Mouse (Mus musculus): ENCODE results near the gene Hspa1b. TPM values are rescaled to one million over a fixed set of nuclear protein-coding genes. Genes with fewer than 3 reads are reported as not detected.

Gene Hspa1b
- total and polyA plus RNA-seq, 2 experiments from 2014 or later, result 0.79 to 18.2 TPM

DNA sequence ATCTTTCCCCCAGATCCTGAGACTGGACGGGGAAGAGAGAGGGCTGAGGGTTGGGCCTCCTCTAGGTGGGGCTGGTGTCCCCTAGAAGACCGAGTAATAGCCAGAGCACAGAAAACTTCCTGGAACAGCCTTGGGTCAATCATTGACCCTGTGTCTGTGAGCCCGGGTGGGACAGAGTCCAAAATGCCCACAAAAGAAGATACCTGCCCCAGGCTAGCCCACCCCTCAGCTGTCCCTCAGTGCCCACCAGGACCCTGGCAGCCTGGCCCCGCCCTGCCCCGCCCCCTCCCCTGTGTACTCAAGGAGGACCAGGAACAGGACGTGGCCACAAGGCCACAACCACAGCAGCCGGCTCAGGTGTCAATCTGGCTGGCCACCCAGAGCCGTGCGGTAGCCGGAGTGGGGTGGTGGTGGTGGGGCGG is 43.6 kb downstream of the Hspa1b start:
- ATAC-seq (ENCODE audit: low FRiP score), result no peak
- Histone ChIP-seq H3K4me3 (ENCODE audit: low read depth, low read length) (no peak overlapping the region), H3K9ac (replicated peaks; ENCODE audit: low read length, poor library complexity, severe bottlenecking) (no peak overlapping the region), H3K36me3 (ENCODE audit: insufficient read depth, low read length) (peaks cover 34% of the 10 kb centered on the region), H3K4me1 (ENCODE audit: insufficient read depth, low read length) (no peaks in the 10 kb centered on the region), H3K27me3 (ENCODE audit: insufficient read depth, low read length) (no peaks in the 10 kb centered on the region), H3K4me2 (ENCODE audit: low read depth, low read length, poor library complexity, severe bottlenecking) (no peak overlapping the region), H3K27ac (ENCODE audit: low read depth, low read length) (no peak overlapping the region), H3K9me3 (ENCODE audit: low read length) (no peaks in the 10 kb centered on the region)
- 24% methylated on average over 11 of the region's 11 CpGs for WGBS
- no peak for DNase-seq (ENCODE audit: low spot score)
- TF ChIP-seq CTCF (IDR thresholded peaks at IDR 0.05), result peak; percentile 28; the same call in 1 of the 2 replicates

DNA sequence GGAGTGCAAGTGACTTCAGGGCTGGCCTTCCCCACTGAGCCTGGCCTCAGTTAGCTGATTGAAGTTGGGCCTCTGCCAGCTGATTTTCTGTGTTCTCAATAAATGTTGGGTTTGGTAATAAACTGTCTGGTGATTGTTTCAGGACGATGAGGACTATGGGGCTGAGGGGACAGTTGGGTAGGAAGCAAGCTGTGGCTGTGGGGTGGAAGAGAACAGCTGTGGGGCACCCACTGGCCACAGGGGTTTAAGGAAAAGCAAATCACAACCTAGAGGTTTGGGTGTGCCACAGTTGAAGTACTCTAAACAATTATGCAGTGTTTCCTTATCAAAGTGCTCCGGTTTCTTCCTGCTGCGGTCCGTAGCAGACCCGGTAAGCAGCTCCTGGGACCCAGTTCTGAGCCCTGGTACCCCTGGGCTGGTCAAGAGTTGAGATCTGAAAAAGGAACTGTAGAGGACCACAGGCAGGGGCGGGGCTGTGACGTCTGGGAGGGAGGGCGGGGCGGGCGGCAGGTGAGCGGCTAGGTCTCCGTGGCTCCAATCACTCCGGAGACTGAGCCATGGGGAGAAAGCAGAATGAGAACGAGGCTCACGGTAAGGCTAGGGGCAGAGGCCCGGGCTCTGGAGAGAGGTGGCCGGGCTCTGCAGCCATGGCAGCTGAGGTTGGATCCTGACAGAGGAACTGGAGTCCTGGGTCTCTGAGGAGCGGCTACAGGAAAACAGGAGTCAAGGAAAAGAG is 44.9 kb downstream of the Hspa1b start, which contains the start of gene Slc44a4:
Gene Slc44a4 (plus strand): TSS at position 537 of the 736 bp plus-strand sequence.
- H3K27ac ChIP-seq (ENCODE audit: low read depth, low read length), result no peak within 1 kb of the TSS
- no peaks in the 10 kb centered on the region for H3K4me1 ChIP-seq (ENCODE audit: insufficient read depth, low read length)
- peaks cover 44% of the 10 kb centered on the region for H3K36me3 ChIP-seq (ENCODE audit: insufficient read depth, low read length)
- no peak within 1 kb of the TSS for H3K9ac ChIP-seq (replicated peaks; ENCODE audit: low read length, poor library complexity, severe bottlenecking)
- H3K4me2 ChIP-seq (ENCODE audit: low read depth, low read length, poor library complexity, severe bottlenecking), result no peak within 1 kb of the TSS
- WGBS, result 40% methylated on average over 18 of the region's 18 CpGs
- no peak within 1 kb of the TSS for H3K4me3 ChIP-seq (ENCODE audit: low read depth, low read length)
- ATAC-seq (ENCODE audit: low FRiP score) (no peak), DNase-seq (ENCODE audit: low spot score) (no peak)
- no peak for TF ChIP-seq CTCF (IDR thresholded peaks at IDR 0.05)
- no peaks in the 10 kb centered on the region for H3K27me3 ChIP-seq (ENCODE audit: insufficient read depth, low read length)
- no peaks in the 10 kb centered on the region for H3K9me3 ChIP-seq (ENCODE audit: low read length)

- Histone ChIP-seq H3K36me3 (ENCODE audit: insufficient read depth, low read length) (peaks cover 65% of the 10 kb centered on the region), H3K27ac (ENCODE audit: low read depth, low read length) (no peak overlapping the region), H3K27me3 (ENCODE audit: insufficient read depth, low read length) (no peaks in the 10 kb centered on the region), H3K9me3 (ENCODE audit: low read length) (no peaks in the 10 kb centered on the region), H3K9ac (replicated peaks; ENCODE audit: low read length, poor library complexity, severe bottlenecking) (no peak overlapping the region), H3K4me1 (ENCODE audit: insufficient read depth, low read length) (no peaks in the 10 kb centered on the region), H3K4me3 (ENCODE audit: low read depth, low read length) (no peak overlapping the region), H3K4me2 (ENCODE audit: low read depth, low read length, poor library complexity, severe bottlenecking) (no peak overlapping the region)
- TF ChIP-seq CTCF (IDR thresholded peaks at IDR 0.05), result peak; percentile 86
- 37% methylated on average over 5 of the region's 5 CpGs for WGBS
- peak; percentile 53; the same call in 1 of the 2 replicates for ATAC-seq (ENCODE audit: low FRiP score)
- DNase-seq (ENCODE audit: low spot score), result peak; percentile 58
Measured at GRCm38 (mm10) chr17:34911945-34912351, 47.1 kb downstream of the Hspa1b start.

GRCm38 (mm10) chr17:34910982-34911381 is 48.1 kb downstream of the Hspa1b start:
- no peak overlapping the region for H3K4me2 ChIP-seq (ENCODE audit: low read depth, low read length, poor library complexity, severe bottlenecking)
- ATAC-seq (ENCODE audit: low FRiP score), result no peak
- no peaks in the 10 kb centered on the region for H3K9me3 ChIP-seq (ENCODE audit: low read length)
- DNase-seq (ENCODE audit: low spot score), result no peak
- H3K36me3 ChIP-seq (ENCODE audit: insufficient read depth, low read length), result peaks cover 75% of the 10 kb centered on the region
- WGBS, result 86% methylated on average over 10 of the region's 10 CpGs
- H3K27ac ChIP-seq (ENCODE audit: low read depth, low read length), result no peak overlapping the region
- H3K4me3 ChIP-seq (ENCODE audit: low read depth, low read length), result no peak overlapping the region
- H3K27me3 ChIP-seq (ENCODE audit: insufficient read depth, low read length), result no peaks in the 10 kb centered on the region
- no peak overlapping the region for H3K9ac ChIP-seq (replicated peaks; ENCODE audit: low read length, poor library complexity, severe bottlenecking)
- no peaks in the 10 kb centered on the region for H3K4me1 ChIP-seq (ENCODE audit: insufficient read depth, low read length)
- no peak for TF ChIP-seq CTCF (IDR thresholded peaks at IDR 0.05)

Other genes starting within 250 kb of the Hspa1b start
Only the 30 nearest of the 42 such genes appear.
- not detected in 2 replicates for gene Cyp21a1, start 154.7 kb downstream of the Hspa1b start, total RNA-seq (2014; rRNA removed)
- not detected in 2 replicates for gene Cyp21a1, start 154.7 kb downstream of the Hspa1b start, polyA plus RNA-seq (2015; fragmentation: Nextera tagmentation; extraction: Ambion mirVana)
- gene Stk19, start 122.3 kb downstream of the Hspa1b start, total RNA-seq (2014; rRNA removed), result 25.8 and 30.4 TPM in 2 replicates
- 48.6 and 50.3 TPM in 2 replicates for gene Stk19, start 122.3 kb downstream of the Hspa1b start, polyA plus RNA-seq (2015; fragmentation: Nextera tagmentation; extraction: Ambion mirVana)
- gene Dxo, start 122.2 kb downstream of the Hspa1b start, total RNA-seq (2014; rRNA removed), result 34.5 and 40.7 TPM in 2 replicates
- 56.4 and 59.1 TPM in 2 replicates for gene Dxo, start 122.2 kb downstream of the Hspa1b start, polyA plus RNA-seq (2015; fragmentation: Nextera tagmentation; extraction: Ambion mirVana)
- 81.5 and 98.8 TPM in 2 replicates for gene Skiv2l, start 109.0 kb downstream of the Hspa1b start, total RNA-seq (2014; rRNA removed)
- 45.1 and 50.2 TPM in 2 replicates for gene Skiv2l, start 109.0 kb downstream of the Hspa1b start, polyA plus RNA-seq (2015; fragmentation: Nextera tagmentation; extraction: Ambion mirVana)
- 33.1 and 35.1 TPM in 2 replicates for gene Nelfe, start 108.8 kb downstream of the Hspa1b start, total RNA-seq (2014; rRNA removed)
- gene Nelfe, start 108.8 kb downstream of the Hspa1b start, polyA plus RNA-seq (2015; fragmentation: Nextera tagmentation; extraction: Ambion mirVana), result 57.7 and 60.2 TPM in 2 replicates
- gene Cfb, start 96.7 kb downstream of the Hspa1b start, total RNA-seq (2014; rRNA removed), result 0.09 TPM in 1 of 2 replicates, not detected in the other
- gene Cfb, start 96.7 kb downstream of the Hspa1b start, polyA plus RNA-seq (2015; fragmentation: Nextera tagmentation; extraction: Ambion mirVana), result 1.0 and 1.9 TPM in 2 replicates
- gene Zbtb12, start 79.8 kb downstream of the Hspa1b start, total RNA-seq (2014; rRNA removed), result 36.9 and 39.1 TPM in 2 replicates
- gene Zbtb12, start 79.8 kb downstream of the Hspa1b start, polyA plus RNA-seq (2015; fragmentation: Nextera tagmentation; extraction: Ambion mirVana), result 7.0 and 8.1 TPM in 2 replicates
- gene Gm20547, start 77.2 kb downstream of the Hspa1b start, total RNA-seq (2014; rRNA removed), result not detected in 2 replicates
- gene Gm20547, start 77.2 kb downstream of the Hspa1b start, polyA plus RNA-seq (2015; fragmentation: Nextera tagmentation; extraction: Ambion mirVana), result 0.10 and 0.25 TPM in 2 replicates
- gene C2, start 61.0 kb downstream of the Hspa1b start, total RNA-seq (2014; rRNA removed), result 2.9 and 3.1 TPM in 2 replicates
- gene C2, start 61.0 kb downstream of the Hspa1b start, polyA plus RNA-seq (2015; fragmentation: Nextera tagmentation; extraction: Ambion mirVana), result 6.0 and 7.0 TPM in 2 replicates
- gene Ehmt2, start 60.8 kb downstream of the Hspa1b start, total RNA-seq (2014; rRNA removed), result 312 and 375 TPM in 2 replicates
- gene Ehmt2, start 60.8 kb downstream of the Hspa1b start, polyA plus RNA-seq (2015; fragmentation: Nextera tagmentation; extraction: Ambion mirVana), result 58.8 and 69.0 TPM in 2 replicates
- gene Slc44a4, start 44.8 kb downstream of the Hspa1b start, total RNA-seq (2014; rRNA removed), result 0.49 TPM in 1 of 2 replicates, not detected in the other
- 0.11 TPM in 1 of 2 replicates, not detected in the other for gene Slc44a4, start 44.8 kb downstream of the Hspa1b start, polyA plus RNA-seq (2015; fragmentation: Nextera tagmentation; extraction: Ambion mirVana)
- gene Neu1, start 28.0 kb downstream of the Hspa1b start, total RNA-seq (2014; rRNA removed), result 43.3 and 96.3 TPM in 2 replicates
- 42.7 and 47.3 TPM in 2 replicates for gene Neu1, start 28.0 kb downstream of the Hspa1b start, polyA plus RNA-seq (2015; fragmentation: Nextera tagmentation; extraction: Ambion mirVana)
- not detected in 2 replicates for gene Gm20481, start 10.7 kb upstream of the Hspa1b start, total RNA-seq (2014; rRNA removed)
- gene Gm20481, start 10.7 kb upstream of the Hspa1b start, polyA plus RNA-seq (2015; fragmentation: Nextera tagmentation; extraction: Ambion mirVana), result not detected in 2 replicates
- 34.9 TPM in 2 replicates for gene Hspa1a, start 12.9 kb upstream of the Hspa1b start, total RNA-seq (2014; rRNA removed)
- 18.2 and 19.8 TPM in 2 replicates for gene Hspa1a, start 12.9 kb upstream of the Hspa1b start, polyA plus RNA-seq (2015; fragmentation: Nextera tagmentation; extraction: Ambion mirVana)
- gene Hspa1l, start 13.5 kb upstream of the Hspa1b start, total RNA-seq (2014; rRNA removed), result 1.4 and 1.6 TPM in 2 replicates
- gene Hspa1l, start 13.5 kb upstream of the Hspa1b start, polyA plus RNA-seq (2015; fragmentation: Nextera tagmentation; extraction: Ambion mirVana), result 0.73 and 0.81 TPM in 2 replicates
- 17.6 and 35.3 TPM in 2 replicates for gene Lsm2, start 22.6 kb upstream of the Hspa1b start, total RNA-seq (2014; rRNA removed)
- gene Lsm2, start 22.6 kb upstream of the Hspa1b start, polyA plus RNA-seq (2015; fragmentation: Nextera tagmentation; extraction: Ambion mirVana), result 93.0 and 94.9 TPM in 2 replicates
- gene Vars, start 41.7 kb upstream of the Hspa1b start, total RNA-seq (2014; rRNA removed), result 89.0 and 97.8 TPM in 2 replicates
- gene Vars, start 41.7 kb upstream of the Hspa1b start, polyA plus RNA-seq (2015; fragmentation: Nextera tagmentation; extraction: Ambion mirVana), result 39.7 and 40.9 TPM in 2 replicates
- 0.19 and 0.44 TPM in 2 replicates for gene Vwa7, start 57.3 kb upstream of the Hspa1b start, total RNA-seq (2014; rRNA removed)
- 0.06 and 0.14 TPM in 2 replicates for gene Vwa7, start 57.3 kb upstream of the Hspa1b start, polyA plus RNA-seq (2015; fragmentation: Nextera tagmentation; extraction: Ambion mirVana)
- 0.38 TPM in 1 of 2 replicates, not detected in the other for gene Sapcd1, start 68.8 kb upstream of the Hspa1b start, total RNA-seq (2014; rRNA removed)
- gene Sapcd1, start 68.8 kb upstream of the Hspa1b start, polyA plus RNA-seq (2015; fragmentation: Nextera tagmentation; extraction: Ambion mirVana), result 1.5 and 1.6 TPM in 2 replicates
- 1.7 and 3.8 TPM in 2 replicates for gene Msh5, start 87.5 kb upstream of the Hspa1b start, total RNA-seq (2014; rRNA removed)
- gene Msh5, start 87.5 kb upstream of the Hspa1b start, polyA plus RNA-seq (2015; fragmentation: Nextera tagmentation; extraction: Ambion mirVana), result 1.3 and 1.4 TPM in 2 replicates
- gene Clic1, start 90.7 kb upstream of the Hspa1b start, total RNA-seq (2014; rRNA removed), result 28.0 and 33.4 TPM in 2 replicates
- 40.0 and 41.9 TPM in 2 replicates for gene Clic1, start 90.7 kb upstream of the Hspa1b start, polyA plus RNA-seq (2015; fragmentation: Nextera tagmentation; extraction: Ambion mirVana)
- 159 and 204 TPM in 2 replicates for gene Ddah2, start 99.8 kb upstream of the Hspa1b start, total RNA-seq (2014; rRNA removed)
- 210 and 213 TPM in 2 replicates for gene Ddah2, start 99.8 kb upstream of the Hspa1b start, polyA plus RNA-seq (2015; fragmentation: Nextera tagmentation; extraction: Ambion mirVana)
- gene Ly6g6c, start 106.2 kb upstream of the Hspa1b start, total RNA-seq (2014; rRNA removed), result 2.4 TPM in 1 of 2 replicates, not detected in the other
- not detected in 2 replicates for gene Ly6g6c, start 106.2 kb upstream of the Hspa1b start, polyA plus RNA-seq (2015; fragmentation: Nextera tagmentation; extraction: Ambion mirVana)
- not detected in 2 replicates for gene Mpig6b, start 106.9 kb upstream of the Hspa1b start, total RNA-seq (2014; rRNA removed)
- not detected in 2 replicates for gene Mpig6b, start 106.9 kb upstream of the Hspa1b start, polyA plus RNA-seq (2015; fragmentation: Nextera tagmentation; extraction: Ambion mirVana)
- not detected in 2 replicates for gene Ly6g6e, start 117.7 kb upstream of the Hspa1b start, total RNA-seq (2014; rRNA removed)
- 0.31 TPM in 1 of 2 replicates, not detected in the other for gene Ly6g6e, start 117.7 kb upstream of the Hspa1b start, polyA plus RNA-seq (2015; fragmentation: Nextera tagmentation; extraction: Ambion mirVana)
- 1.4 TPM in 1 of 2 replicates, not detected in the other for gene Ly6g6d, start 118.8 kb upstream of the Hspa1b start, total RNA-seq (2014; rRNA removed)
- 0.98 and 1.1 TPM in 2 replicates for gene Ly6g6d, start 118.8 kb upstream of the Hspa1b start, polyA plus RNA-seq (2015; fragmentation: Nextera tagmentation; extraction: Ambion mirVana)
- not detected in 2 replicates for gene Ly6g6f, start 126.4 kb upstream of the Hspa1b start, total RNA-seq (2014; rRNA removed)
- gene Ly6g6f, start 126.4 kb upstream of the Hspa1b start, polyA plus RNA-seq (2015; fragmentation: Nextera tagmentation; extraction: Ambion mirVana), result not detected in 2 replicates
- 98.9 and 151 TPM in 2 replicates for gene Abhd16a, start 130.0 kb upstream of the Hspa1b start, total RNA-seq (2014; rRNA removed)
- gene Abhd16a, start 130.0 kb upstream of the Hspa1b start, polyA plus RNA-seq (2015; fragmentation: Nextera tagmentation; extraction: Ambion mirVana), result 122 and 128 TPM in 2 replicates
- gene Ly6g5c, start 149.0 kb upstream of the Hspa1b start, total RNA-seq (2014; rRNA removed), result not detected in 2 replicates
- not detected in 2 replicates for gene Ly6g5c, start 149.0 kb upstream of the Hspa1b start, polyA plus RNA-seq (2015; fragmentation: Nextera tagmentation; extraction: Ambion mirVana)
- 0.99 and 3.7 TPM in 2 replicates for gene Ly6g5b, start 156.2 kb upstream of the Hspa1b start, total RNA-seq (2014; rRNA removed)
- 1.3 and 1.8 TPM in 2 replicates for gene Ly6g5b, start 156.2 kb upstream of the Hspa1b start, polyA plus RNA-seq (2015; fragmentation: Nextera tagmentation; extraction: Ambion mirVana)